Comparison of ENCODE assay signal across 8 mouse cellular contexts in genomic region chr14:14345113-14345871, GRCm38 (mm10). TPM values are rescaled to one million over a fixed set of nuclear protein-coding genes. Genes with fewer than 3 reads are reported as not detected.
A peak's percentile ranks its signal among the peaks of the same experiment; 100 is the strongest.
DNase-seq lines count a peak whose midpoint lies in the region; ATAC-seq lines count a peak whose summit lies in the region.

No protein-coding gene starts in this region.

- intact Hi-C loops in left cerebral cortex, postnatal 4 days (cut with DNase I): no loop called here

- peak overlapping the region; percentile 74 for H3K4me3 ChIP-seq in embryonic facial prominence, embryonic 10.5 days
- H3K4me3 ChIP-seq in intestine, embryonic 16.5 days (ENCODE audit: low read length): peak overlapping the region; percentile 58
- peak overlapping the region; percentile 65 for H3K4me3 ChIP-seq in midbrain, embryonic 11.5 days (ENCODE audit: low read depth, low read length)

- peak overlapping the region; percentile 86 for H3K27ac ChIP-seq in embryonic facial prominence, embryonic 10.5 days (replicated peaks)
- H3K27ac ChIP-seq in intestine, embryonic 16.5 days (ENCODE audit: low read length): peak overlapping the region; percentile 64
- H3K27ac ChIP-seq in midbrain, embryonic 11.5 days (ENCODE audit: low read depth, low read length): no peak overlapping the region

- peaks cover 29% of the 10 kb centered on the region for H3K36me3 ChIP-seq in embryonic facial prominence, embryonic 10.5 days (replicated peaks)
- H3K36me3 ChIP-seq in intestine, embryonic 16.5 days (ENCODE audit: control insufficient read depth, insufficient read depth, low read length): peaks cover 17% of the 10 kb centered on the region; the same call in 1 of the 2 replicates
- H3K36me3 ChIP-seq in midbrain, embryonic 11.5 days (ENCODE audit: control insufficient read depth, insufficient read depth, low read length): 0 out of 2 replicates have a peak, but pooled peaks cover 2% of the 10 kb centered on the region

- peak overlapping the region; percentile 90 for H3K4me2 ChIP-seq in intestine, embryonic 16.5 days (ENCODE audit: low read depth, low read length)
- H3K4me2 ChIP-seq in midbrain, embryonic 11.5 days: peak overlapping the region; percentile 59

- peaks cover 5% of the 10 kb centered on the region; the same call in 1 of the 2 replicates for H3K4me1 ChIP-seq in embryonic facial prominence, embryonic 10.5 days
- H3K4me1 ChIP-seq in intestine, embryonic 16.5 days (ENCODE audit: control insufficient read depth, insufficient read depth, low read length): no peaks in the 10 kb centered on the region
- no peaks in the 10 kb centered on the region; the same call in 1 of the 2 replicates for H3K4me1 ChIP-seq in midbrain, embryonic 11.5 days (ENCODE audit: control insufficient read depth, insufficient read depth, low read length)

- peak overlapping the region; percentile 67 for H3K9ac ChIP-seq in intestine, embryonic 16.5 days (ENCODE audit: low read depth, low read length)
- H3K9ac ChIP-seq in midbrain, embryonic 11.5 days (ENCODE audit: low read length): peak overlapping the region; percentile 63

- peak; percentile 93 for DNase-seq in adrenal gland, postnatal 10 days
- DNase-seq in embryonic facial prominence, embryonic 10.5 days (ENCODE audit: low spot score): peak; percentile 94
- peak; percentile 90 to 96 for DNase-seq in gastrocnemius, postnatal 4 days (ENCODE audit: low spot score in 2 of 2)
- peak; percentile 94 for DNase-seq in left cerebral cortex, postnatal 4 days
- DNase-seq in midbrain, embryonic 11.5 days (ENCODE audit: low spot score, missing footprints): peak; percentile 99
- DNase-seq in right cerebral cortex, postnatal 4 days: peak; percentile 86
- no peak for DNase-seq in MN1 (ENCODE audit: low spot score)

- peak; percentile 89 for ATAC-seq in intestine, embryonic 16.5 days
- ATAC-seq in midbrain, embryonic 11.5 days (ENCODE audit: low FRiP score): peak; percentile 83

- peaks cover 51% of the 10 kb centered on the region for H3K9me3 ChIP-seq in embryonic facial prominence, embryonic 10.5 days
- H3K9me3 ChIP-seq in intestine, embryonic 16.5 days (ENCODE audit: control insufficient read depth, low read length): peaks cover 28% of the 10 kb centered on the region
- H3K9me3 ChIP-seq in midbrain, embryonic 11.5 days (ENCODE audit: control insufficient read depth, low read length): peaks cover 34% of the 10 kb centered on the region

- 6% methylated on average over 40 of the region's 40 CpGs for WGBS in embryonic facial prominence, embryonic 10.5 days
- 5% methylated on average over 40 of the region's 40 CpGs for WGBS in intestine, embryonic 16.5 days
- WGBS in midbrain, embryonic 11.5 days: 4% methylated on average over 34 of the region's 40 CpGs

- H3K27me3 ChIP-seq in embryonic facial prominence, embryonic 10.5 days (replicated peaks; ENCODE audit: low read depth, poor library complexity, severe bottlenecking): no peaks in the 10 kb centered on the region
- no peaks in the 10 kb centered on the region for H3K27me3 ChIP-seq in intestine, embryonic 16.5 days (replicated peaks; ENCODE audit: control insufficient read depth, insufficient read depth, low read length)
- H3K27me3 ChIP-seq in midbrain, embryonic 11.5 days (ENCODE audit: control insufficient read depth, insufficient read depth, low read length): no peaks in the 10 kb centered on the region

RNA-seq across cellular contexts. Expression of gene Il3ra, which starts 0.8 kb away (rescaled TPM):
- total RNA-seq in adrenal gland, postnatal 10 days (2021): 10 to 100 TPM; 10.3 to 13.5 TPM
- 1.8 and 2.2 TPM in 2 replicates for polyA plus RNA-seq in embryonic facial prominence, embryonic 10.5 days (2016; fragmentation: Nextera tagmentation; extraction: Ambion mirVana)
- total RNA-seq in gastrocnemius, postnatal 4 days (2021): 10 to 100 TPM in 1 of 2 experiments, 1 to 10 TPM in 1; 8.6 to 12.4 TPM
- polyA plus RNA-seq in intestine, embryonic 16.5 days (2015; fragmentation: Nextera tagmentation; extraction: Ambion mirVana): 6.6 and 6.9 TPM in 2 replicates
- 1 to 10 TPM; 6.0 TPM for total RNA-seq in left cerebral cortex, postnatal 4 days (2021)
- polyA plus RNA-seq in midbrain, embryonic 11.5 days (2014; fragmentation: Nextera tagmentation; extraction: Ambion mirVana): 2.4 and 2.7 TPM in 2 replicates

RNA-seq across cellular contexts. Expression of gene Olfr31, which starts 22.7 kb away (rescaled TPM):
- not detected for total RNA-seq in adrenal gland, postnatal 10 days (2021)
- polyA plus RNA-seq in embryonic facial prominence, embryonic 10.5 days (2016; fragmentation: Nextera tagmentation; extraction: Ambion mirVana): not detected in 2 replicates
- total RNA-seq in gastrocnemius, postnatal 4 days (2021): not detected
- polyA plus RNA-seq in intestine, embryonic 16.5 days (2015; fragmentation: Nextera tagmentation; extraction: Ambion mirVana): not detected in 2 replicates
- not detected for total RNA-seq in left cerebral cortex, postnatal 4 days (2021)
- polyA plus RNA-seq in midbrain, embryonic 11.5 days (2014; fragmentation: Nextera tagmentation; extraction: Ambion mirVana): not detected in 2 replicates

RNA-seq across cellular contexts. Expression of gene Olfr721-ps1, which starts 55.8 kb away (rescaled TPM):
- not detected for total RNA-seq in adrenal gland, postnatal 10 days (2021)
- not detected in 2 replicates for polyA plus RNA-seq in embryonic facial prominence, embryonic 10.5 days (2016; fragmentation: Nextera tagmentation; extraction: Ambion mirVana)
- total RNA-seq in gastrocnemius, postnatal 4 days (2021): not detected
- not detected in 2 replicates for polyA plus RNA-seq in intestine, embryonic 16.5 days (2015; fragmentation: Nextera tagmentation; extraction: Ambion mirVana)
- not detected for total RNA-seq in left cerebral cortex, postnatal 4 days (2021)
- not detected in 2 replicates for polyA plus RNA-seq in midbrain, embryonic 11.5 days (2014; fragmentation: Nextera tagmentation; extraction: Ambion mirVana)
